Mouse (Mus musculus): ENCODE measurements at regions not wholly inside any gene's neighbourhood (a gene's known extent, or its start where the extent isn't known, plus 50 kb on each side); places are given as distances from the start of the nearest gene placed in this dataset.

DNA sequence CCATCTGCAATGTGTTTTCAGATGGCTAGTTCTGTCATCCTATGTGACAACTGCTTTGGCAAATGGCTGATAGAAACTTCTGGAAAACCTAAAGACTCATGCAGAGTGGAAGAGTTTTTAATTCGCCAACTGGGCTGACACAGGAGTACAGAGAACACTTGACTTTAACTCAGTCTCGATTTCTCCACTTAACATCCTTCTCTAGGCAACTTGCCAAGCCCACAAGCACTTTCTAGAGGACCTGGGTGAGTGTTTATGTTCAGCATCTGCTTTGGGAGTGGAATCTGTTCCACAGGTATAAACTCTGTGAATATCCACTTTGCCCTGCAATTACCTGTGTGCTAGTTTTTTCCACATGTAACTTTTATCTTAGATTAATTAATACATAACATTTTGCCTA lies 85.1 kb upstream of the Prep start:
- Histone ChIP-seq H3K79me3 (ENCODE audit: low read depth) (no peaks in the 10 kb centered on the region), H3K27me3 (ENCODE audit: control insufficient read depth, insufficient read depth, insufficient read length) (no peaks in the 10 kb centered on the region), H3K79me2 (ENCODE audit: control insufficient read depth, insufficient read depth) (no peaks in the 10 kb centered on the region), H3K4me3 (ENCODE audit: insufficient read depth, poor library complexity, severe bottlenecking) (no peak overlapping the region), H3ac (ENCODE audit: control insufficient read depth, insufficient read length, low read depth) (no peak overlapping the region), H3K36me3 (ENCODE audit: control insufficient read depth, insufficient read depth) (no peaks in the 10 kb centered on the region)
- no peak for TF ChIP-seq MAX (IDR thresholded peaks at IDR 0.05)
- no peak for TF ChIP-seq USF1 (IDR thresholded peaks at IDR 0.05; ENCODE audit: low read depth)
- TF ChIP-seq CEBPB (IDR thresholded peaks at IDR 0.05; ENCODE audit: low read depth) = no peak
- TF ChIP-seq MYOD1 (IDR thresholded peaks at IDR 0.05; ENCODE audit: control insufficient read depth, insufficient read length, low read depth) = no peak
- no peak for TF ChIP-seq MYOG (IDR thresholded peaks at IDR 0.05; ENCODE audit: control insufficient read depth, extremely low read depth, insufficient read length)
- TF ChIP-seq CTCF (IDR thresholded peaks at IDR 0.05; ENCODE audit: control insufficient read depth, insufficient read depth, insufficient read length) = no peak
- no peak for TF ChIP-seq FOSL1 (IDR thresholded peaks at IDR 0.05; ENCODE audit: insufficient read depth, low read length, poor library complexity, severe bottlenecking)

DNA sequence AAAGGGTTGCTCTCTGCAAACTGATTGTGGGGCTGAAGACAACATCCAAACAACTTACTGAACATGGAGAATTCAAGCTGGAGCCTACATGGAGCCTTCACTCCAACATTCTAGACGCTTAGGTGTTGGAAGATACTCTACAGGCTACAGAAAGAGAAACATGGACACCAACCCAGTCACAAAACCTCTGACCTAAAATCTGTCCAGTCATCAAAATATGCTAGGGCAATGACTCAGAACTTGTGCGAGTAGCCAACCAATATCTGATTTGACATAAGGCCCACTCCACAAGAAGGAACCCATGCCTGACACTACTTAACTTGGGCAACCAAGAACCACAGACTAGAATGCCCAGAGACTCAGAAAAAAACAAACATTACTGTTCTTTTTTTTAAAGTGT lies 90.2 kb upstream of the Prep start:
- H3K36me3 ChIP-seq (ENCODE audit: control insufficient read depth, insufficient read depth) = no peaks in the 10 kb centered on the region
- H3K27me3 ChIP-seq (ENCODE audit: control insufficient read depth, insufficient read depth, insufficient read length) = no peaks in the 10 kb centered on the region
- H3ac ChIP-seq (ENCODE audit: control insufficient read depth, insufficient read length, low read depth) = no peak overlapping the region
- no peaks in the 10 kb centered on the region for H3K79me2 ChIP-seq (ENCODE audit: control insufficient read depth, insufficient read depth)
- no peaks in the 10 kb centered on the region for H3K79me3 ChIP-seq (ENCODE audit: low read depth)
- TF ChIP-seq MYOG (IDR thresholded peaks at IDR 0.05; ENCODE audit: control insufficient read depth, extremely low read depth, insufficient read length) = no peak
- no peak for TF ChIP-seq CTCF (IDR thresholded peaks at IDR 0.05; ENCODE audit: control insufficient read depth, insufficient read depth, insufficient read length)
- no peak for TF ChIP-seq MYOD1 (IDR thresholded peaks at IDR 0.05; ENCODE audit: control insufficient read depth, insufficient read length, low read depth)
- no peak for TF ChIP-seq MAX (IDR thresholded peaks at IDR 0.05)
- TF ChIP-seq USF1 (IDR thresholded peaks at IDR 0.05; ENCODE audit: low read depth) = no peak
- TF ChIP-seq FOSL1 (IDR thresholded peaks at IDR 0.05; ENCODE audit: insufficient read depth, low read length, poor library complexity, severe bottlenecking) = no peak
- TF ChIP-seq CEBPB (IDR thresholded peaks at IDR 0.05; ENCODE audit: low read depth) = no peak
- no peak overlapping the region for H3K4me3 ChIP-seq (ENCODE audit: insufficient read depth, poor library complexity, severe bottlenecking)

DNA sequence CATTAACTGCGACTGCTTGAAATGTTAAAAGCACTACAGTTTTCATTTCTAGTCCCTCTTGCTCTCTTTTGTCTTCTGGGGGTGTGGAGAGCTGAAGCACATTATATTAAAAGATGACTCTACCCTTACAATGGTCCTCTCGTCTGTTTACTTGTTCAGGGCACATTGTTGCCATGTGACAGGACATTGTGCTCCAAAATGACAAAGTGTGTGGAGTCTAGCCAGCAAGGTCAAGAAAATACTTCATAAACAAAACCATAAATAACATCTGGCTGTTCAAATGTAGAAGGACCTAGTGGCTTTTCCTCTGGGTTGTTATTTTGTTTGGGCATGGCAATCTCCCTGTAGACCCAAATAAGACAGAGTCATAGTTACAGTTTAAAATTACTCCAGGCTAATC lies 95.1 kb upstream of the Prep start:
- TF ChIP-seq MYOD1 (IDR thresholded peaks at IDR 0.05; ENCODE audit: control insufficient read depth, insufficient read length, low read depth) = no peak
- no peak for TF ChIP-seq CTCF (IDR thresholded peaks at IDR 0.05; ENCODE audit: control insufficient read depth, insufficient read depth, insufficient read length)
- TF ChIP-seq MAX (IDR thresholded peaks at IDR 0.05) = no peak
- TF ChIP-seq FOSL1 (IDR thresholded peaks at IDR 0.05; ENCODE audit: insufficient read depth, low read length, poor library complexity, severe bottlenecking) = no peak
- no peak for TF ChIP-seq USF1 (IDR thresholded peaks at IDR 0.05; ENCODE audit: low read depth)
- TF ChIP-seq CEBPB (IDR thresholded peaks at IDR 0.05; ENCODE audit: low read depth) = no peak
- TF ChIP-seq MYOG (IDR thresholded peaks at IDR 0.05; ENCODE audit: control insufficient read depth, extremely low read depth, insufficient read length) = no peak
- Histone ChIP-seq H3K36me3 (ENCODE audit: control insufficient read depth, insufficient read depth) (no peaks in the 10 kb centered on the region), H3K27me3 (ENCODE audit: control insufficient read depth, insufficient read depth, insufficient read length) (no peaks in the 10 kb centered on the region), H3ac (ENCODE audit: control insufficient read depth, insufficient read length, low read depth) (no peak overlapping the region), H3K4me3 (ENCODE audit: insufficient read depth, poor library complexity, severe bottlenecking) (no peak overlapping the region), H3K79me2 (ENCODE audit: control insufficient read depth, insufficient read depth) (no peaks in the 10 kb centered on the region), H3K79me3 (ENCODE audit: low read depth) (no peaks in the 10 kb centered on the region)

DNA sequence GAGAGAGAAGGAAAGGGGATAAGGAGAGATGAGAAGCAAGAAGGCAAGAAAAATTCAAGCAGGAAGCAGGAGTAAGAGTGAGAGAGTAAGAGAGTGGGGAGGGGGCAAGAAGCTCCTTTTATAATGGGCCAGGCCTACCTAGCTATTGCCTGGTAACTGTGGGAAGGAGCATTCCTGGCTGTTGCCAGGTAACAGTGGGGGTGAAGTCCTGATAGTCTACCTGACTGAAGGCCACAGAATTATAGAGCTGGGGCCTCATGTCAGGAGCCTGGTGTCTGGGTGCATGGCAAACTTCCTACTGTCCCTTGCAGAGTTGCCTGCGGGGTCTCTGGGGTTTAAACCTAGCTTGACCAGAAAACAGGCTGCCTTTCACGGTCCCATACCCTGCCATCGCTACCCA lies 107.0 kb upstream of the Prep start:
- H3ac ChIP-seq (ENCODE audit: control insufficient read depth, insufficient read length, low read depth) = no peak overlapping the region
- H3K27me3 ChIP-seq (ENCODE audit: control insufficient read depth, insufficient read depth, insufficient read length) = no peaks in the 10 kb centered on the region
- TF ChIP-seq USF1 (IDR thresholded peaks at IDR 0.05; ENCODE audit: low read depth) (no peak), CEBPB (IDR thresholded peaks at IDR 0.05; ENCODE audit: low read depth) (no peak), CTCF (IDR thresholded peaks at IDR 0.05; ENCODE audit: control insufficient read depth, insufficient read depth, insufficient read length) (no peak)
- no peaks in the 10 kb centered on the region for H3K79me2 ChIP-seq (ENCODE audit: control insufficient read depth, insufficient read depth)
- no peak overlapping the region for H3K4me3 ChIP-seq (ENCODE audit: insufficient read depth, poor library complexity, severe bottlenecking)
- H3K36me3 ChIP-seq (ENCODE audit: control insufficient read depth, insufficient read depth) = no peaks in the 10 kb centered on the region
- no peaks in the 10 kb centered on the region for H3K79me3 ChIP-seq (ENCODE audit: low read depth)

DNA sequence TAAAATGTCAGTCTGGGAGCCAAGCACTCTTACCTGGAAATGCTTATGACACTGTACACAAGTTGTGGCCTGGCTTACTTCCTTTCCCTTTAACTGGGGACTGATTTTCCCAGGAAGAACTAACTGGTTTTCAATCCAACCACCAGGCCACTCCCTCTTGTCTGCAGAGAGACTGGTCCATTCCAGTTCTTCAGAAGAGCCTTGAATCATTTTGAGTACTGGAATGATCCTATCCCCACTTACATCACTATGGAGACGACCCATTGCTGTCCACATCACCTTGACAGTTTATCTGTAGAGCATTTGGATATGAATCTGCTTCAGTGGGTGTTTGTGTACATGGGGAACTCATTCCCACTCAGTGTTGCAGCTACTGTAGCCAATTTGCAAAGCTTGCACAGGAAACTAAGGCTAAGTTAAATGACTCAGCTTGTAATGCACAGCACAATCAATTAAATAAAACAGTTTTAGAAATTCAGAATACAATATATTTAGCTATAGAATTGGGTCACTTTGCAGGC lies 121.7 kb upstream of the Prep start:
- H3K4me3 ChIP-seq (ENCODE audit: insufficient read depth, poor library complexity, severe bottlenecking) = no peak overlapping the region
- no peaks in the 10 kb centered on the region for H3K79me3 ChIP-seq (ENCODE audit: low read depth)
- no peak overlapping the region for H3ac ChIP-seq (ENCODE audit: control insufficient read depth, insufficient read length, low read depth)
- TF ChIP-seq CEBPB (IDR thresholded peaks at IDR 0.05; ENCODE audit: low read depth) (no peak), MAX (IDR thresholded peaks at IDR 0.05) (no peak), FOSL1 (IDR thresholded peaks at IDR 0.05; ENCODE audit: insufficient read depth, low read length, poor library complexity, severe bottlenecking) (no peak), USF1 (IDR thresholded peaks at IDR 0.05; ENCODE audit: low read depth) (no peak), MYOG (IDR thresholded peaks at IDR 0.05; ENCODE audit: control insufficient read depth, extremely low read depth, insufficient read length) (no peak), MYOD1 (IDR thresholded peaks at IDR 0.05; ENCODE audit: control insufficient read depth, insufficient read length, low read depth) (no peak), CTCF (IDR thresholded peaks at IDR 0.05; ENCODE audit: control insufficient read depth, insufficient read depth, insufficient read length) (no peak)
- H3K36me3 ChIP-seq (ENCODE audit: control insufficient read depth, insufficient read depth) = no peaks in the 10 kb centered on the region
- no peaks in the 10 kb centered on the region for H3K79me2 ChIP-seq (ENCODE audit: control insufficient read depth, insufficient read depth)
- no peaks in the 10 kb centered on the region for H3K27me3 ChIP-seq (ENCODE audit: control insufficient read depth, insufficient read depth, insufficient read length)

DNA sequence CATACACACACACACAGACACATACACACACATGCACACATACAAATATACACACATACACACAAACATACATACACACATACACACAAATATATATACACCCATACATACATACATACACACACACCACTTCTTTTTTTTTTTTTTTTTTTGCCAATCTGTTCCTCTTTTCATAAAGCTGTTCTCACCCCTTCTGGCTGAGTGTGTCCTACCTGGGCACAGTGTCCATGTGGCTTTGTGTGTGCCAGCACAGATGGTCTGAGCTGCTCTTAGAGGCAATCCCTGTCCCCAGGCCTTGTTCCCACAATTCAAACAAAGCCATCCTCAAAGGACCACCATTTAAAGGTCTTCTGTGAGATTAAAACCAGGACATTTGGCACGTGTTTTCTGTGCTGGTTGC lies 127.6 kb upstream of the Prep start:
- Histone ChIP-seq H3K79me3 (ENCODE audit: low read depth) (no peaks in the 10 kb centered on the region), H3K36me3 (ENCODE audit: control insufficient read depth, insufficient read depth) (no peaks in the 10 kb centered on the region), H3ac (ENCODE audit: control insufficient read depth, insufficient read length, low read depth) (no peak overlapping the region), H3K4me3 (ENCODE audit: insufficient read depth, poor library complexity, severe bottlenecking) (no peak overlapping the region), H3K27me3 (ENCODE audit: control insufficient read depth, insufficient read depth, insufficient read length) (no peaks in the 10 kb centered on the region), H3K79me2 (ENCODE audit: control insufficient read depth, insufficient read depth) (no peaks in the 10 kb centered on the region)
- TF ChIP-seq MAX (IDR thresholded peaks at IDR 0.05) (no peak), USF1 (IDR thresholded peaks at IDR 0.05; ENCODE audit: low read depth) (no peak)
